Mouse (Mus musculus) right cerebral cortex, postnatal 36 days (tissue): ENCODE data around the gene Olfr224.

Experiments used
- DNase-seq, 2 experiments: peaks; one replicate each; pipeline ENCODE4 v3.0.0; 2022; ENCODE audit warnings: low spot score in 2 of 2, mixed read lengths in 1 of 2

Olfr224 gene

DNA sequence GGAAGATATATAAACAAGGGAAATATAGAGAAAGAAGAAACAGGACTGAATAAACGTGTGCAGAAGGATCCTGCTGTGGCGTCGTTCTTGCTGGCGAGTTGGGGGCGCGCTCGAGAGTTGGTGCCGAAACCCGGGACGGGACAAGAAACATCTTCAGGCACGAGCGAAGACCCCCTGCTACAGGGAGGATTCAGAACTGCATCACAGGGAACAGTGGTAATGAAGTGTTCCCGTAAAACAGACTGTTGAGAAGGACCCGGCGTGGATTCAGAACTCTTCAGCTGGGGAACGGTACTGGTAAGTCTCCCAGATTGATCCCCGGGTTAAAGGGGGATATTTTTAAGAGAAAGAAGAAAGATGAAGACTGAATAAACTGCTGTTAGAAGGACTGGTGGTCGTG is 51.4 kb downstream of the Olfr224 start:
- peak; percentile 66 to 69 for DNase-seq
